In genomic region chr1:133617908-133618307, GRCm38 (mm10) we compare ENCODE assay signal across 26 mouse cellular contexts. TPM values are rescaled to one million over a fixed set of nuclear protein-coding genes. Genes with fewer than 3 reads are reported as not detected.
DNase-seq lines count a peak whose midpoint lies in the region; ATAC-seq and TF ChIP-seq lines count a peak whose summit lies in the region.
"Had no signal": no experiment of that assay in that cellular context is flagged by ENCODE, and none has a peak within 500 bp of the region (broad histone marks: within the 10 kb centered on the region; RNA-seq: fewer than 3 reads in every experiment).

No protein-coding gene starts in this region.

- peaks cover 3 to 27% of the 10 kb centered on the region in 2 experiments for H3K36me3 ChIP-seq in MEL (ENCODE audit: control insufficient read depth in 1 of 2, insufficient read depth in 2 of 2, low read length in 2 of 2)
- peaks cover 40% of the 10 kb centered on the region for H3K36me3 ChIP-seq in intestine, postnatal 0 days (ENCODE audit: control insufficient read depth, insufficient read depth)
- H3K36me3 ChIP-seq in liver, embryonic 15.5 days (replicated peaks), result peaks cover 48% of the 10 kb centered on the region
- peaks cover 19% of the 10 kb centered on the region for H3K36me3 ChIP-seq in stomach, postnatal 0 days (ENCODE audit: control insufficient read depth, insufficient read depth, low read length)
- peaks cover 58% of the 10 kb centered on the region for H3K36me3 ChIP-seq in hindbrain, embryonic 14.5 days (replicated peaks; ENCODE audit: control insufficient read depth, insufficient read depth)

- no peak overlapping the region for H3K4me2 ChIP-seq in intestine, postnatal 0 days (replicated peaks; ENCODE audit: low read depth)
- H3K4me2 ChIP-seq in liver, embryonic 15.5 days, result no peak overlapping the region; the same call in 1 of the 2 replicates
- H3K4me2 ChIP-seq in stomach, postnatal 0 days (replicated peaks; ENCODE audit: low read depth), result no peak overlapping the region
- H3K4me2 ChIP-seq in hindbrain, embryonic 14.5 days (replicated peaks), result no peak overlapping the region
- H3K4me2 ChIP-seq: forebrain, embryonic 13.5 days; heart, embryonic 11.5 days; hindbrain, embryonic 13.5 days; lung, embryonic 15.5 days; midbrain, embryonic 12.5 days; neural tube, embryonic 12.5 days had no signal

- H3K4me3 ChIP-seq in MEL (ENCODE audit: control insufficient read depth in 1 of 2, insufficient read depth in 1 of 2, low read depth in 2 of 2, low read length in 2 of 2), result peak overlapping the region in 1 of 2 experiments; percentile 41; a peak in 2 of 4 replicates
- no peak overlapping the region for H3K4me3 ChIP-seq in intestine, postnatal 0 days (ENCODE audit: low read depth, low read length)
- H3K4me3 ChIP-seq in liver, embryonic 15.5 days (replicated peaks), result no peak overlapping the region
- H3K4me3 ChIP-seq in stomach, postnatal 0 days (ENCODE audit: low read depth, low read length), result no peak overlapping the region
- no peak overlapping the region for H3K4me3 ChIP-seq in hindbrain, embryonic 14.5 days (replicated peaks; ENCODE audit: low read length)
- H3K4me3 ChIP-seq: forebrain, embryonic 13.5 days; hindbrain, embryonic 13.5 days; lung, embryonic 15.5 days; midbrain, embryonic 12.5 days; myocyte; neural tube, embryonic 12.5 days had no signal

- H3K4me1 ChIP-seq in MEL (ENCODE audit: control insufficient read depth in 1 of 2, insufficient read depth in 2 of 2, low read length in 2 of 2), result peaks cover 18 to 19% of the 10 kb centered on the region in 2 experiments
- no peaks in the 10 kb centered on the region for H3K4me1 ChIP-seq in intestine, postnatal 0 days (replicated peaks; ENCODE audit: control insufficient read depth, insufficient read depth, low read length)
- peaks cover 21% of the 10 kb centered on the region for H3K4me1 ChIP-seq in liver, embryonic 15.5 days (replicated peaks)
- no peaks in the 10 kb centered on the region for H3K4me1 ChIP-seq in stomach, postnatal 0 days (replicated peaks; ENCODE audit: control insufficient read depth, insufficient read depth)
- H3K4me1 ChIP-seq in hindbrain, embryonic 14.5 days (replicated peaks; ENCODE audit: control insufficient read depth, insufficient read depth, low read length), result no peaks in the 10 kb centered on the region
- H3K4me1 ChIP-seq: forebrain, embryonic 13.5 days; hindbrain, embryonic 13.5 days; lung, embryonic 15.5 days; midbrain, embryonic 12.5 days; neural tube, embryonic 12.5 days had no signal

- no peak for TF ChIP-seq CTCF in MEL (IDR thresholded peaks at IDR 0.05 in 2 of 3, conservative IDR thresholded peaks at IDR 0.05 in 1 of 3; ENCODE audit: control insufficient read depth in 1 of 3, insufficient read depth in 1 of 3, low read depth in 2 of 3, low read length in 3 of 3, poor library complexity in 1 of 3, severe bottlenecking in 1 of 3)
- TF ChIP-seq CTCF in intestine, postnatal 0 days (IDR thresholded peaks at IDR 0.05; ENCODE audit: low read depth), result no peak
- TF ChIP-seq CTCF in stomach, postnatal 0 days (IDR thresholded peaks at IDR 0.05; ENCODE audit: low read depth), result no peak

- H3K27me3 ChIP-seq in MEL (ENCODE audit: control insufficient read depth in 1 of 2, insufficient read depth in 2 of 2, low read length in 2 of 2), result no peaks in the 10 kb centered on the region
- no peaks in the 10 kb centered on the region for H3K27me3 ChIP-seq in intestine, postnatal 0 days (replicated peaks; ENCODE audit: control insufficient read depth, insufficient read depth, low read length)
- H3K27me3 ChIP-seq in liver, embryonic 15.5 days, result no peaks in the 10 kb centered on the region
- no peaks in the 10 kb centered on the region for H3K27me3 ChIP-seq in stomach, postnatal 0 days (ENCODE audit: control insufficient read depth, insufficient read depth, low read length)
- H3K27me3 ChIP-seq in hindbrain, embryonic 14.5 days (ENCODE audit: control insufficient read depth, insufficient read depth, low read length), result no peaks in the 10 kb centered on the region
- H3K27me3 ChIP-seq: forebrain, embryonic 13.5 days; hindbrain, embryonic 13.5 days; lung, embryonic 15.5 days; midbrain, embryonic 12.5 days; neural tube, embryonic 12.5 days had no signal

- H3K27ac ChIP-seq in MEL (ENCODE audit: control insufficient read depth, low read depth, low read length), result peak overlapping the region; percentile 86
- peak overlapping the region; percentile 50; the same call in 1 of the 2 replicates for H3K27ac ChIP-seq in intestine, postnatal 0 days (ENCODE audit: low read depth, low read length)
- H3K27ac ChIP-seq in liver, embryonic 15.5 days (replicated peaks), result peak overlapping the region; percentile 19
- H3K27ac ChIP-seq in stomach, postnatal 0 days (replicated peaks), result peak overlapping the region; percentile 13; the same call in 1 of the 2 replicates
- H3K27ac ChIP-seq in hindbrain, embryonic 14.5 days, result no peak overlapping the region
- H3K27ac ChIP-seq: forebrain, embryonic 13.5 days; hindbrain, embryonic 13.5 days; kidney, postnatal 0 days; lung, embryonic 15.5 days; midbrain, embryonic 12.5 days; neural tube, embryonic 12.5 days had no signal

- peak; percentile 55 to 66; a peak in 3 of 4 replicates for TF ChIP-seq EP300 in MEL (IDR thresholded peaks at IDR 0.05; ENCODE audit: low read depth in 1 of 2, low read length in 2 of 2)
- no peak for TF ChIP-seq EP300 in stomach, postnatal 0 days (optimal IDR thresholded peaks at IDR 0.05)

- peak; percentile 83 for DNase-seq in MEL (ENCODE audit: low read depth, low spot score)
- no peak for DNase-seq in stomach, postnatal 0 days (ENCODE audit: low spot score)
- DNase-seq in hindbrain, embryonic 14.5 days (ENCODE audit: low spot score), result no peak
- DNase-seq: adrenal gland, adult 2 months; adrenal gland, postnatal 36 days; cerebellum, adult 2 months; cerebellum, postnatal 14 days; gastrocnemius, postnatal 25 days; heart, adult 18-20 months; heart, postnatal 4 days; kidney, postnatal 4 days; layer of hippocampus, postnatal 36 days; left cerebral cortex, postnatal 4 days had no signal

- 33% methylated on average over 2 of the region's 2 CpGs for WGBS in intestine, postnatal 0 days
- 8% methylated on average over 2 of the region's 2 CpGs for WGBS in liver, embryonic 15.5 days (ENCODE audit: insufficient replicate concordance)
- 42% methylated on average over 2 of the region's 2 CpGs for WGBS in stomach, postnatal 0 days
- 78% methylated on average over 2 of the region's 2 CpGs for WGBS in hindbrain, embryonic 14.5 days

- H3K9ac ChIP-seq in MEL (ENCODE audit: control insufficient read depth, low read depth, low read length, poor library complexity, severe bottlenecking), result peak overlapping the region; percentile 13
- H3K9ac ChIP-seq in intestine, postnatal 0 days (ENCODE audit: low read depth, low read length), result no peak overlapping the region
- H3K9ac ChIP-seq in liver, embryonic 15.5 days, result no peak overlapping the region
- H3K9ac ChIP-seq in stomach, postnatal 0 days (ENCODE audit: low read length), result no peak overlapping the region
- H3K9ac ChIP-seq in hindbrain, embryonic 14.5 days, result no peak overlapping the region
- H3K9ac ChIP-seq: forebrain, embryonic 13.5 days; hindbrain, embryonic 13.5 days; lung, embryonic 15.5 days; midbrain, embryonic 12.5 days; neural tube, embryonic 12.5 days had no signal

- 0 out of 2 replicates have a peak, but pooled peaks have one; percentile 5 for ATAC-seq in intestine, postnatal 0 days
- ATAC-seq in liver, embryonic 15.5 days (ENCODE audit: insufficient read depth), result peak; percentile 67; the same call in 1 of the 2 replicates
- ATAC-seq in stomach, postnatal 0 days (ENCODE audit: low FRiP score, low TSS enrichment), result no peak
- no peak for ATAC-seq in hindbrain, embryonic 14.5 days (ENCODE audit: low FRiP score)
- ATAC-seq in CD4-positive, CD25-positive, alpha-beta regulatory T cell, adult 4 months, result no peak
- ATAC-seq: forebrain, embryonic 13.5 days had no signal

- no peaks in the 10 kb centered on the region for H3K79me2 ChIP-seq in MEL (ENCODE audit: control insufficient read depth, insufficient read depth, low read length, poor library complexity)

- TF ChIP-seq POLR2A in MEL (IDR thresholded peaks at IDR 0.05; ENCODE audit: control insufficient read depth in 1 of 2, insufficient read depth in 1 of 2, low read depth in 1 of 2, low read length in 2 of 2, poor library complexity in 1 of 2), result no peak

- no peaks in the 10 kb centered on the region for H3K9me3 ChIP-seq in MEL (replicated peaks; ENCODE audit: insufficient read depth, low read length)
- H3K9me3 ChIP-seq in intestine, postnatal 0 days (ENCODE audit: control insufficient read depth), result no peaks in the 10 kb centered on the region
- no peaks in the 10 kb centered on the region for H3K9me3 ChIP-seq in liver, embryonic 15.5 days (replicated peaks)
- H3K9me3 ChIP-seq in stomach, postnatal 0 days (ENCODE audit: control insufficient read depth, low read length), result no peaks in the 10 kb centered on the region
- H3K9me3 ChIP-seq in hindbrain, embryonic 14.5 days (ENCODE audit: control insufficient read depth, low read length), result no peaks in the 10 kb centered on the region
- H3K9me3 ChIP-seq: forebrain, embryonic 13.5 days; hindbrain, embryonic 13.5 days; lung, embryonic 15.5 days; midbrain, embryonic 12.5 days; neural tube, embryonic 12.5 days had no signal

- TF ChIP-seq RAD21 in MEL (IDR thresholded peaks at IDR 0.05; ENCODE audit: low read depth, low read length), result no peak

RNA-seq across cellular contexts. Expression of gene Snrpe, which starts 7.8 kb away (rescaled TPM):
- total RNA-seq in MEL (2012; rRNA removed), result 528 and 597 TPM in 2 replicates
- polyA plus RNA-seq in MEL (2012; ENCODE audit: insufficient read depth in 1 of 2, insufficient read length in 2 of 2, low read depth in 1 of 2, low replicate concordance in 2 of 2, missing spikeins in 1 of 2), result 100 to 1,000 TPM in 1 of 2 experiments, not detected in 1; 279 TPM
- polyA plus RNA-seq in intestine, postnatal 0 days (2015; fragmentation: Nextera tagmentation; extraction: Ambion mirVana), result 348 and 361 TPM in 2 replicates
- 292 and 335 TPM in 2 replicates for polyA plus RNA-seq in liver, embryonic 15.5 days (2015; fragmentation: Nextera tagmentation; extraction: Ambion mirVana)
- 348 and 359 TPM in 2 replicates for polyA plus RNA-seq in stomach, postnatal 0 days (2015; fragmentation: Nextera tagmentation; extraction: Ambion mirVana)
- 381 and 468 TPM in 2 replicates for polyA plus RNA-seq in hindbrain, embryonic 14.5 days (2014; fragmentation: Nextera tagmentation; extraction: Ambion mirVana)
- polyA plus RNA-seq in CD4-positive, CD25-positive, alpha-beta regulatory T cell, adult 4 months (2017; shearing (Covaris generic)), result 100 to 1,000 TPM; 281 to 399 TPM

RNA-seq across cellular contexts. Expression of gene Zbed6, which starts 42.8 kb away (rescaled TPM):
- 2.1 and 2.4 TPM in 2 replicates for total RNA-seq in MEL (2012; rRNA removed)
- 10 to 100 TPM in 1 of 2 experiments, 1 to 10 TPM in 1; 1.4 to 48.2 TPM for polyA plus RNA-seq in MEL (2012; ENCODE audit: insufficient read depth in 1 of 2, insufficient read length in 2 of 2, low read depth in 1 of 2, low replicate concordance in 2 of 2, missing spikeins in 1 of 2)
- 0.90 and 0.93 TPM in 2 replicates for polyA plus RNA-seq in intestine, postnatal 0 days (2015; fragmentation: Nextera tagmentation; extraction: Ambion mirVana)
- polyA plus RNA-seq in liver, embryonic 15.5 days (2015; fragmentation: Nextera tagmentation; extraction: Ambion mirVana), result not detected in 2 replicates
- not detected in 2 replicates for polyA plus RNA-seq in stomach, postnatal 0 days (2015; fragmentation: Nextera tagmentation; extraction: Ambion mirVana)
- polyA plus RNA-seq in hindbrain, embryonic 14.5 days (2014; fragmentation: Nextera tagmentation; extraction: Ambion mirVana), result not detected in 2 replicates
- not detected for polyA plus RNA-seq in CD4-positive, CD25-positive, alpha-beta regulatory T cell, adult 4 months (2017; shearing (Covaris generic))
- polyA plus RNA-seq: adrenal gland, adult 2 months; embryonic facial prominence, embryonic 14.5 days; forebrain, embryonic 13.5 days; heart, embryonic 11.5 days; heart, postnatal 0 days; hindbrain, embryonic 13.5 days; kidney, postnatal 0 days; lung, embryonic 15.5 days; midbrain, embryonic 12.5 days; neural tube, embryonic 12.5 days had no signal

RNA-seq across cellular contexts. Expression of gene Gm38394, which starts 43.2 kb away (rescaled TPM):
- 0.92 and 1.0 TPM in 2 replicates for total RNA-seq in MEL (2012; rRNA removed)
- 1 to 10 TPM in 1 of 2 experiments, not detected in 1; 5.2 TPM for polyA plus RNA-seq in MEL (2012; ENCODE audit: insufficient read depth in 1 of 2, insufficient read length in 2 of 2, low read depth in 1 of 2, low replicate concordance in 2 of 2, missing spikeins in 1 of 2)
- 1.9 and 2.5 TPM in 2 replicates for polyA plus RNA-seq in intestine, postnatal 0 days (2015; fragmentation: Nextera tagmentation; extraction: Ambion mirVana)
- 1.3 TPM in 2 replicates for polyA plus RNA-seq in liver, embryonic 15.5 days (2015; fragmentation: Nextera tagmentation; extraction: Ambion mirVana)
- polyA plus RNA-seq in stomach, postnatal 0 days (2015; fragmentation: Nextera tagmentation; extraction: Ambion mirVana), result 2.4 and 2.7 TPM in 2 replicates
- polyA plus RNA-seq in hindbrain, embryonic 14.5 days (2014; fragmentation: Nextera tagmentation; extraction: Ambion mirVana), result 5.3 and 5.6 TPM in 2 replicates
- 1 to 10 TPM; 3.1 to 4.3 TPM for polyA plus RNA-seq in CD4-positive, CD25-positive, alpha-beta regulatory T cell, adult 4 months (2017; shearing (Covaris generic))

Comparison
In these comparisons a context has a peak if more than half of its experiments do, and no peak if none do; other contexts are left out.
1. ATAC-seq: peak in intestine, postnatal 0 days (single experiment) and liver, embryonic 15.5 days (single experiment); none in stomach, postnatal 0 days (single experiment), hindbrain, embryonic 14.5 days (single experiment) and CD4-positive, CD25-positive, alpha-beta regulatory T cell, adult 4 months (single experiment).